Mouse (Mus musculus) thymus, postnatal 4 days (tissue): ENCODE measurements around the gene Hist1h2ac.

Experiments used
- DNase-seq: peaks from one replicate; pipeline ENCODE4 v3.0.0; 2021

The Hist1h2ac gene

GRCm38 (mm10) chr13:23698996-23699395, 15.2 kb upstream of the Hist1h2ac start:
- no peak for DNase-seq

GRCm38 (mm10) chr13:23698300-23698693, 14.5 kb upstream of the Hist1h2ac start, which contains the start of gene Hist1h4c:
TSS of gene Hist1h4c (minus strand) at chr13:23698454.
- DNase-seq = peak; percentile 98

- DNase-seq = peak; percentile 82
These were observed 13.9 kb upstream of the Hist1h2ac start for GRCm38 (mm10) chr13:23697491-23698299.

- peak; percentile 37 for DNase-seq
These were observed 12.3 kb upstream of the Hist1h2ac start for GRCm38 (mm10) chr13:23696061-23696474.

GRCm38 (mm10) chr13:23695514-23695913, 11.8 kb upstream of the Hist1h2ac start, which contains the start of gene Hist1h1t:
TSS of gene Hist1h1t (plus strand) at chr13:23695814.
- DNase-seq = peak; percentile 42

GRCm38 (mm10) chr13:23694956-23695355, 11.2 kb upstream of the Hist1h2ac start:
- no peak for DNase-seq

GRCm38 (mm10) chr13:23693856-23694440, 10.2 kb upstream of the Hist1h2ac start:
- no peak for DNase-seq

- no peak for DNase-seq
These were observed 5.7 kb upstream of the Hist1h2ac start for GRCm38 (mm10) chr13:23689459-23689858.

- DNase-seq = no peak
These were observed 5.2 kb upstream of the Hist1h2ac start for GRCm38 (mm10) chr13:23688956-23689355.

GRCm38 (mm10) chr13:23687907-23688306, 4.2 kb upstream of the Hist1h2ac start:
- no peak for DNase-seq

GRCm38 (mm10) chr13:23687181-23687580, 3.4 kb upstream of the Hist1h2ac start:
- no peak for DNase-seq

- no peak for DNase-seq
These were observed 2.2 kb upstream of the Hist1h2ac start for GRCm38 (mm10) chr13:23685966-23686365.

GRCm38 (mm10) chr13:23685121-23685861, 1.5 kb upstream of the Hist1h2ac start:
- DNase-seq = peak; percentile 25

- peak; percentile 49 for DNase-seq
These were observed 672 bp upstream of the Hist1h2ac start for GRCm38 (mm10) chr13:23684295-23684945.

- DNase-seq = peak; percentile 14
These were observed 597 bp downstream of the Hist1h2ac start for GRCm38 (mm10) chr13:23682947-23683754.

- DNase-seq = no peak
These were observed 1.2 kb downstream of the Hist1h2ac start for GRCm38 (mm10) chr13:23682623-23682946.

- no peak for DNase-seq
These were observed 1.7 kb downstream of the Hist1h2ac start for GRCm38 (mm10) chr13:23681990-23682582.

- no peak for DNase-seq
These were observed 21.2 kb downstream of the Hist1h2ac start for GRCm38 (mm10) chr13:23662536-23662935.

- no peak for DNase-seq
These were observed 23.9 kb downstream of the Hist1h2ac start for GRCm38 (mm10) chr13:23659636-23660366.
